Mouse (Mus musculus) midbrain, embryonic 12.5 days (tissue): ENCODE measurements around the gene Anapc7. TPM values are rescaled to one million over a fixed set of nuclear protein-coding genes. Genes with fewer than 3 reads are reported as not detected.

Source experiments
- ATAC-seq: fragments of 200-750 bp; cut with Nextera tagmentation; 2 replicates; pipeline ENCODE4 v1.8.0; 2017; ENCODE audit warnings: low read depth, moderate TSS enrichment, moderate library complexity; ENCODE audit not compliant: low FRiP score
- H3K27ac ChIP-seq: fragments of 300-500 bp; sonication (generic); replicated peaks from 2 replicates; pipeline ENCODE4 v1.5.1; 2016; ENCODE audit warnings: mild to moderate bottlenecking
- H3K27me3 ChIP-seq: fragments of 300-500 bp; sonication (generic); 2 replicates; pipeline ENCODE4 v1.6.1; 2016; ENCODE audit warnings: mild to moderate bottlenecking
- H3K36me3 ChIP-seq: fragments of 300-500 bp; sonication (generic); 2 replicates; pipeline ENCODE4 v1.6.1; 2016
- H3K4me1 ChIP-seq: fragments of 300-500 bp; sonication (generic); 2 replicates; pipeline ENCODE4 v1.6.1; 2016
- H3K4me2 ChIP-seq: fragments of 300-500 bp; sonication (generic); replicated peaks from 2 replicates; pipeline ENCODE4 v1.6.1; 2016; ENCODE audit warnings: mild to moderate bottlenecking, moderate library complexity
- H3K4me3 ChIP-seq: fragments of 300-500 bp; sonication (generic); 2 replicates; pipeline ENCODE4 v1.5.1; 2016; ENCODE audit warnings: mild to moderate bottlenecking
- H3K9ac ChIP-seq: fragments of 300-500 bp; sonication (generic); replicated peaks from 2 replicates; pipeline ENCODE4 v1.6.1; 2016; ENCODE audit warnings: mild to moderate bottlenecking, moderate library complexity
- H3K9me3 ChIP-seq: fragments of 300-500 bp; sonication (generic); 2 replicates; pipeline ENCODE4 v1.6.1; 2016; ENCODE audit warnings: mild to moderate bottlenecking
- whole genome bisulfite sequencing: fragments of 180-500 bp; shearing (Covaris S2); methylation state at CpG from one replicate; pipeline ENCODE4 v1.1.7; 2016; 5-methylcytosine and 5-hydroxymethylcytosine counted together
- polyA plus RNA-seq: library from polyadenylated mRNA; unstranded; fragments of >200 nt; fragmentation: Nextera tagmentation; extraction: Ambion mirVana; gene quantifications from 2 replicates; pipeline ENCODE4 v1.2.1, GENCODE M21; 2016

The Anapc7 gene
- polyA plus RNA-seq, 1 experiment from 2014 or later: 53.6 TPM

DNA sequence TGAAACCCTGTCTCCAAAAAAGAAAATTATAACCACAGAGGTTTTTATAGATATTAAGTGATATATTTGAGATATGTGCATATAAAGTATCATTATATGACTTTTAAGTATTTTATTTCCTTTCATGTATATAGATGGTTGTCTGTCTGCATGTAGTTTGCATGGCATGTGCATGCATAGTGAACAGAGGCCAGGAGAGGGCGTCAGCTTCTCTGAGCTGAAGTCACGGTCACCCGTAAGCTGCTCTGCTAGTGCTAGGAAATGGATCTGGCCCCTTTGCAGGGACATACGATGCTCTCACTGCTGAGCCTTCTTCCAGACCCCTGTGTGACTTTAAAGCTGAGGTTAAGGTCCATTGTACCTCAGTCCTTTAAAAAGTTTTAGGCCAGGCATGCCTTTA lies 13.0 kb downstream of the Anapc7 start:
- Histone ChIP-seq H3K9me3 (no peaks in the 10 kb centered on the region), H3K4me1 (no peaks in the 10 kb centered on the region), H3K36me3 (peaks cover 99% of the 10 kb centered on the region), H3K4me3 (no peak overlapping the region), H3K4me2 (no peak overlapping the region), H3K9ac (no peak overlapping the region), H3K27me3 (no peaks in the 10 kb centered on the region), H3K27ac (no peak overlapping the region)
- ATAC-seq: no peak
- WGBS: 84% methylated on average over 4 of the region's 4 CpGs

DNA sequence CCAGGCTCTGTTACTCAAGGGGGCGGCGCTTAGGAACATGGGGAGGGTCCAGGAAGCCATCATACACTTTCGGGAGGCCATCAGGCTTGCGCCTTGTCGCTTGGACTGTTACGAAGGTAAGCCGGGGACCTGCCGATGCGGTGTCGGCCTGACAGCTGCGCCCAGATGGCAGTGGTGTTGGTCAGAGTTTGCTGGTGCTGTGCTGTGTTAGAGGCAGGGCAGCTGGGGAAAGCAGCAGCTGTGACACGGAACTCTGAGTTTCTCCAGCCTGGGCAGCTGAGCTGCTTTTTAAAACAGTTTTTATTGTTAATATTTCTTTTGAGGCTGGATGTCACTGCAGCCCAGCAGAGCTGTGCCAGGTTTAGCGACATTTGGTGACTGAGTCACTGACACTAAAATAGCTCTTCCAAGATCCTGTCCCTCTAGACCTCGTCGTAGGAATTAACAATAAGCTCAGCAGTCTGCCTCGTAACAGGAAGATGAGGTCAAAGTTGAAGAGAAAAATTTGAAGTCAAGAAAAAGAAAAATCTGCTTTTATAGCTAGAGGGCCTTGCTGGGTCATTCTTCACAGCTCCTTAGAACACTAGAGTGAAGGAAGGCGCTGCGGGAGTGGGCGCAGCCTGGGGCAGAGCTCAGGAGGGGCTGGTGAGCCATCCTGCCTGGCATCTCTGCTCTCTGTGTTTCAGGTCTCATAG lies 18.1 kb downstream of the Anapc7 start:
- H3K27ac ChIP-seq: no peak overlapping the region
- no peak for ATAC-seq
- no peak overlapping the region for H3K9ac ChIP-seq
- no peaks in the 10 kb centered on the region for H3K9me3 ChIP-seq
- no peaks in the 10 kb centered on the region for H3K4me1 ChIP-seq
- H3K4me3 ChIP-seq: no peak overlapping the region
- no peak overlapping the region for H3K4me2 ChIP-seq
- WGBS: 91% methylated on average over 19 of the region's 19 CpGs
- H3K27me3 ChIP-seq: no peaks in the 10 kb centered on the region
- H3K36me3 ChIP-seq: peaks cover 100% of the 10 kb centered on the region

- Histone ChIP-seq H3K4me2 (no peak overlapping the region), H3K4me1 (no peaks in the 10 kb centered on the region), H3K36me3 (peaks cover 100% of the 10 kb centered on the region), H3K27ac (no peak overlapping the region), H3K4me3 (no peak overlapping the region), H3K9me3 (no peaks in the 10 kb centered on the region), H3K27me3 (no peaks in the 10 kb centered on the region), H3K9ac (no peak overlapping the region)
- 98% methylated on average over 12 of the region's 12 CpGs for WGBS
- no peak for ATAC-seq
These were observed 18.7 kb downstream of the Anapc7 start for GRCm38 (mm10) chr5:122440095-122440630.

DNA sequence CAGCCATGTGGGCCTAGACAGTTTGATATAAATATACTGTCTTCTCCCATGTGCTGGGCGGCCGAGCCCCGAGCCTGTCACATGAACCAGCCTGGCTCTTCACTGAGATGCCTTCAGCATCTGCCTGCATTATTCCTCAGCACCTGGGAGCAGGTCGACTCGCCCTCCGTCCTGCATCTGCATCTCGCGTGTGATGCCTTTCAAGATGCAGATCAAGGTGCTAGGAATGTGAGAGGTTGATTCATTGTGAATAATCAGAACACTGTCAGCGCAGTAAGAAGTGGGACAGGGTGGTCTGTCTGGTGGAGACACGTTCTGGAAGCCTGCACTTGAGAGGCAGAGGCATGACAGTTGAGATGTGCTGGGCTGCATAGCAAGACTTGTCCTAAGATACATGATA lies 23.0 kb downstream of the Anapc7 start:
- no peak overlapping the region for H3K9ac ChIP-seq
- WGBS: 97% methylated on average over 10 of the region's 10 CpGs
- H3K36me3 ChIP-seq: peaks cover 77% of the 10 kb centered on the region
- H3K27me3 ChIP-seq: no peaks in the 10 kb centered on the region
- no peak overlapping the region for H3K4me2 ChIP-seq
- H3K27ac ChIP-seq: no peak overlapping the region
- H3K4me3 ChIP-seq: no peak overlapping the region
- no peak for ATAC-seq
- H3K9me3 ChIP-seq: no peaks in the 10 kb centered on the region
- no peaks in the 10 kb centered on the region for H3K4me1 ChIP-seq

DNA sequence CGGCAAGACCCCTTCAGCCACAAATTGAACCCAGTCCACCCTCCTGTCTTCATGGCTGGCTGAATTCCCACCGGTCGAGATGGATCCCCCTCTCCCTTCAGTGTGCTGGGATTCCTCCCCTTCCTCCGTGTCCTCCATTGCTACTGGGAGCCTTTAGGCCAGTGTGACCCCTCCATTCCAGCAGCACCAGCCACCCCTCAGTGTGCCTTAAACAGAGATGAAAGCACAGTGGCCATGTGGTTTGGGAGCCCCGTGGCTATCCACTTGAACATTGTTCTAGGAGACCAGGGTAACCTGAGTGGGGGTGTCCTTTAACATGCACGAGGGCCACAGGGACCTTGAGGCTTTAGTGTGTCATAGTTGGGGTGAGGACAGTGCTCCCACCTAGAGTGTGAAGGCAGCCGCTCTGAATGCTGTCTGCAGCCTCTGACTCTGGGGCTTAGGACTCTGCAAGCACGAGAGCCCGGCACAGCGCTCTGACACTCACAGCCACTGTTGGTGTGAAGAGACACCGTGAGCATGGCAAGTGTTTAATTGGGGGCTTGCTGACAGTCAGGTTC lies 23.6 kb downstream of the Anapc7 start:
- H3K27ac ChIP-seq: no peak overlapping the region
- H3K4me1 ChIP-seq: 0 out of 2 replicates have a peak, but pooled peaks cover 3% of the 10 kb centered on the region
- H3K9me3 ChIP-seq: no peaks in the 10 kb centered on the region
- no peak for ATAC-seq
- WGBS: 92% methylated on average over 11 of the region's 11 CpGs
- no peak overlapping the region for H3K4me2 ChIP-seq
- H3K36me3 ChIP-seq: peaks cover 71% of the 10 kb centered on the region
- no peak overlapping the region for H3K4me3 ChIP-seq
- H3K27me3 ChIP-seq: no peaks in the 10 kb centered on the region
- no peak overlapping the region for H3K9ac ChIP-seq

DNA sequence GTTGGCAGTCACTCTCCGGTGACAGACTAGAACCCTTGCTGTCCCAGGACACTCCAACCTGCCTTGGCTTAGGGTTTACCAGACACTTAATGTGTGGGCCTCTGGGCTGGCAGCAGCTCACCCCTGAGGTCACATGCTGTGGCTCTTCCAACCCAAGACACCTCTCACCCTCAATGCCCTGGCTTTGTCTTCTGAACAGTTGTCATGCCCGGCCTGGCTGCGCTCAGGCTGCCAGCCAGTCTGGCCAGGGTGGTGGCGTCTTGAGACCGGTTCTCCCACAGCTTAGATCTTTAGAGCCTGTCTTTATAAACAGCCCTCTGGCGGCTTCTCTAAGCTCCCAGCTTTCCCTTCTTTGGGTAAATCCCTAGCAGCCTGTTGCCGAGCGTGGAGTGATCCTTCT lies 26.4 kb downstream of the Anapc7 start:
- no peak overlapping the region for H3K4me3 ChIP-seq
- no peak for ATAC-seq
- 0 out of 2 replicates have a peak, but pooled peaks cover 3% of the 10 kb centered on the region for H3K4me1 ChIP-seq
- no peaks in the 10 kb centered on the region for H3K9me3 ChIP-seq
- peaks cover 58% of the 10 kb centered on the region for H3K36me3 ChIP-seq
- no peak overlapping the region for H3K27ac ChIP-seq
- WGBS: 84% methylated on average over 8 of the region's 8 CpGs
- H3K4me2 ChIP-seq: no peak overlapping the region
- H3K9ac ChIP-seq: no peak overlapping the region
- H3K27me3 ChIP-seq: no peaks in the 10 kb centered on the region

DNA sequence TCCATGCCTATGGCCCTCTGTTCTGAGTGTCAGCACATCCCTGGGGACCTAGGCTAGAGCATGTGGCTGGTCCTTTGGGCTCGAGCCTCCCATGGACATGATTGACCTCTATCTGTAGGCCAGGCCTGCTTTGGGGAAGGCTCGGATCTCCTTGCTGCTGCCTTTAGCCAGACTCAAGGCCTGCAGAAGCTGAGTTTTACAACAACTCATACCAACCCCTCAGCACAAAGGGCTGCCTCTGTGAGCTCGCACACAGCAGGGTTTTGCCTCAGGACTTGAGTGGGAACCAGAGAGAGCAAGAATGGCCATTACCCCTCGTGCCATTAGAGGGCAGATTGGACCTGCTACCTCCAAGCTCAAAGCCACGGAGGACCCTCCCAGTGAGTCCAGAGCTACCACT lies 27.4 kb downstream of the Anapc7 start:
- no peak overlapping the region for H3K9ac ChIP-seq
- no peak overlapping the region for H3K4me3 ChIP-seq
- no peaks in the 10 kb centered on the region for H3K9me3 ChIP-seq
- WGBS: 84% methylated on average over 5 of the region's 5 CpGs
- no peaks in the 10 kb centered on the region for H3K27me3 ChIP-seq
- no peak overlapping the region for H3K4me2 ChIP-seq
- H3K36me3 ChIP-seq: peaks cover 58% of the 10 kb centered on the region
- H3K27ac ChIP-seq: no peak overlapping the region
- no peak for ATAC-seq
- H3K4me1 ChIP-seq: 0 out of 2 replicates have a peak, but pooled peaks cover 3% of the 10 kb centered on the region

DNA sequence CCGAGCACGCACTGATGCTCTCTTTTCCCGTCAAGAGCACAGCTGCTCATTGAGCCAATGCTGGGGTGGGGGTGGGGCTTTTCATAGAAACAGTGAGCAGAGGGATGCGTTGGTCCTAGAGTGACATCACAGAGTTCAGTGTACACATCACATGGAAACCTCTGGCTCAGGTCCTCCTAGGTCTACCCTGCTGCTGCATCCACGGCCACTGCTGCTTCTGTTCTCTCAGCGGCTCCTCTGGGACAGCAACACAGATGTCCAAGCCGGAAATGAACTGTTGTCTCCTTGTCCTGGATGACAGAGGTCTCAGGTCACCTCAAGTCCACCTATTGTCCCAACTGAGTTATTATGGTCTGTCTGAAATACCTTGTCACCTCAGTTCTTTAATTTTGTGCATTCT lies 28.5 kb downstream of the Anapc7 start:
- Histone ChIP-seq H3K4me2 (no peak overlapping the region), H3K9ac (no peak overlapping the region), H3K4me1 (0 out of 2 replicates have a peak, but pooled peaks cover 3% of the 10 kb centered on the region), H3K4me3 (no peak overlapping the region), H3K36me3 (peaks cover 58% of the 10 kb centered on the region), H3K9me3 (no peaks in the 10 kb centered on the region), H3K27ac (no peak overlapping the region), H3K27me3 (no peaks in the 10 kb centered on the region)
- WGBS: 45% methylated on average over 7 of the region's 7 CpGs
- no peak for ATAC-seq

DNA sequence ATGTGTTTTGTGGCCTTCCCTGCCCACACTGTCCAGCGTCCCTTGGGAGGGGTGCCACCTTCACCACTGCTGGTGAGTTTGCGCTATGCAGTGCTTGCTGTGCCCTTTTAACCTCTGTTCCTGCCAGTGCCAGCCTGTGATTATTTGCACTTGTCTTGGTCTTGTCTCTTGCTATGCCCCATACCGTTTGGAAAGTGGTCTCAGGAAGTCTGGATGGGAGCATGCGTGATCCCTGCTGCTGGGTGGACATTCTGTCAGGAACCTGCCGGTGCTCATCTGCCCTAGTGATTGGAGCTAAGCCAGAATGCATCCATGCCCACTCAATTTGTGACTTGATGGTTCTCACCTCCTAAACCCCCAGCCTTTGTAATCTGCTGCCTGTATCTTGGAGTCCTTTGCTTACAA lies 29.4 kb downstream of the Anapc7 start:
- no peak overlapping the region for H3K4me2 ChIP-seq
- no peaks in the 10 kb centered on the region for H3K27me3 ChIP-seq
- peaks cover 58% of the 10 kb centered on the region for H3K36me3 ChIP-seq
- H3K27ac ChIP-seq: no peak overlapping the region
- H3K9me3 ChIP-seq: no peaks in the 10 kb centered on the region
- no peak for ATAC-seq
- WGBS: 80% methylated on average over 5 of the region's 5 CpGs
- no peak overlapping the region for H3K4me3 ChIP-seq
- no peak overlapping the region for H3K9ac ChIP-seq
- 0 out of 2 replicates have a peak, but pooled peaks cover 3% of the 10 kb centered on the region for H3K4me1 ChIP-seq

DNA sequence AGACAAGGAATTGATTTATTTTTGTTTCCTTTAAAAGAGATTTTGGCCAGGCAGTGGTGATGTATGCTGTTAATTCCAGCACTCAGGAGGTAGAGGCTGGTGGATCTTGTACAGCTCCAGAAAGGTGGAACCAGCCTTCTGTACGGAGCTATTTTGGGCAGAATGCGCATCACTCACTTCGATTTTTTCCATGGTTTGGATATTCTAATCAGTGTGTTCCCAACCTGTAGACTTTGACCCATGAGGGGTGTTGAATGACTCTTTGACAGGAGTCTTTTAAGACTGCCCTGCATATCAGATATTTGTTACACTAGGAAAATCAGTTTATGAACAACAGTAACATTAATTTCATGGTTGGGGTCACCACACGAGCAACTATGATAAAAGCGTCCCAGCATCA lies 29.8 kb downstream of the Anapc7 start:
- H3K4me2 ChIP-seq: no peak overlapping the region
- no peaks in the 10 kb centered on the region for H3K9me3 ChIP-seq
- 0 out of 2 replicates have a peak, but pooled peaks cover 3% of the 10 kb centered on the region for H3K4me1 ChIP-seq
- H3K4me3 ChIP-seq: no peak overlapping the region
- WGBS: 94% methylated on average over 5 of the region's 5 CpGs
- H3K27ac ChIP-seq: no peak overlapping the region
- H3K36me3 ChIP-seq: peaks cover 58% of the 10 kb centered on the region
- H3K27me3 ChIP-seq: no peaks in the 10 kb centered on the region
- no peak overlapping the region for H3K9ac ChIP-seq
- ATAC-seq: no peak

GRCm38 (mm10) chr5:122452194-122452593 lies 30.7 kb downstream of the Anapc7 start:
- H3K27ac ChIP-seq: no peak overlapping the region
- WGBS: 84% methylated on average over 7 of the region's 7 CpGs
- H3K9ac ChIP-seq: no peak overlapping the region
- H3K4me3 ChIP-seq: no peak overlapping the region
- 0 out of 2 replicates have a peak, but pooled peaks cover 3% of the 10 kb centered on the region for H3K4me1 ChIP-seq
- peaks cover 60% of the 10 kb centered on the region for H3K36me3 ChIP-seq
- no peaks in the 10 kb centered on the region for H3K9me3 ChIP-seq
- no peak for ATAC-seq
- H3K4me2 ChIP-seq: no peak overlapping the region
- no peaks in the 10 kb centered on the region for H3K27me3 ChIP-seq

- no peak overlapping the region for H3K27ac ChIP-seq
- H3K36me3 ChIP-seq: peaks cover 67% of the 10 kb centered on the region
- H3K27me3 ChIP-seq: no peaks in the 10 kb centered on the region
- no peak for ATAC-seq
- 0 out of 2 replicates have a peak, but pooled peaks cover 3% of the 10 kb centered on the region for H3K4me1 ChIP-seq
- H3K4me3 ChIP-seq: no peak overlapping the region
- WGBS: 86% methylated on average over 6 of the region's 6 CpGs
- H3K4me2 ChIP-seq: no peak overlapping the region
- H3K9me3 ChIP-seq: no peaks in the 10 kb centered on the region
- no peak overlapping the region for H3K9ac ChIP-seq
These were observed 31.7 kb downstream of the Anapc7 start for GRCm38 (mm10) chr5:122453188-122453587.
